Mouse (Mus musculus) C2C12 (cell line): ENCODE data around the gene Dstyk. TPM values are rescaled to one million over a fixed set of nuclear protein-coding genes. Genes with fewer than 3 reads are reported as not detected.

Experiments used
- H3K27me3 ChIP-seq: one replicate; pipeline ENCODE4 v1.6.1; 2011; ENCODE audit not compliant: control insufficient read depth, insufficient read depth, insufficient read length
- H3K36me3 ChIP-seq: one replicate; pipeline ENCODE4 v1.6.1; 2011; ENCODE audit not compliant: control insufficient read depth, insufficient read depth
- H3K4me3 ChIP-seq: one replicate; pipeline ENCODE4 v1.5.1; 2011; ENCODE audit warnings: mild to moderate bottlenecking, control low read depth; ENCODE audit not compliant: poor library complexity, insufficient read depth, severe bottlenecking
- H3K79me2 ChIP-seq: one replicate; pipeline ENCODE4 v1.6.1; 2011; ENCODE audit not compliant: control insufficient read depth, insufficient read depth
- H3K79me3 ChIP-seq: one replicate; pipeline ENCODE4 v1.6.1; 2011; ENCODE audit warnings: low read depth, control low read depth
- H3ac ChIP-seq: one replicate; pipeline ENCODE3; 2011; ENCODE audit warnings: low read depth; ENCODE audit not compliant: control insufficient read depth, insufficient read length
- CEBPB ChIP-seq: IDR thresholded peaks from one replicate; pipeline ENCODE4 v1.6.1; 2011; ENCODE audit warnings: low read depth, mild to moderate bottlenecking, control low read depth, moderate library complexity
- CTCF ChIP-seq: IDR thresholded peaks from one replicate; pipeline ENCODE4 v1.5.1; 2011; ENCODE audit not compliant: control insufficient read depth, insufficient read depth, insufficient read length
- FOSL1 ChIP-seq: IDR thresholded peaks from one replicate; pipeline ENCODE4 v1.8.0; 2011; ENCODE audit warnings: mild to moderate bottlenecking, low read length; ENCODE audit not compliant: poor library complexity, insufficient read depth, severe bottlenecking
- MAX ChIP-seq: IDR thresholded peaks from one replicate; pipeline ENCODE4 v1.6.1; 2011; ENCODE audit warnings: mild to moderate bottlenecking, control low read depth
- MYOD1 ChIP-seq: IDR thresholded peaks from one replicate; pipeline ENCODE4 v1.6.1; 2011; ENCODE audit warnings: low read depth; ENCODE audit not compliant: control insufficient read depth, insufficient read length
- MYOG ChIP-seq: IDR thresholded peaks from one replicate; pipeline ENCODE4 v1.6.1; 2011; ENCODE audit not compliant: control insufficient read depth, insufficient read length; ENCODE audit errors: extremely low read depth
- USF1 ChIP-seq: IDR thresholded peaks from one replicate; pipeline ENCODE4 v1.6.1; 2011; ENCODE audit warnings: low read depth, mild to moderate bottlenecking, control low read depth, moderate library complexity
- polyA plus RNA-seq: library from polyadenylated mRNA; unstranded; fragments of >200 nt; fragmentation: generic; extraction: Trizol; gene quantifications from one replicate; pipeline ENCODE4 v1.2.1, GENCODE M21; 2012; ENCODE audit warnings: missing spikeins

The Dstyk gene
- polyA plus RNA-seq, 1 experiment, result 4.0 TPM

- H3K79me3 ChIP-seq, result peaks cover 7% of the 10 kb centered on the region
- peak overlapping the region; percentile 63 for H3ac ChIP-seq
- TF ChIP-seq MYOG (no peak), CEBPB (no peak), USF1 (no peak), MYOD1 (no peak), CTCF (no peak), MAX (no peak), FOSL1 (no peak)
- peaks cover 21% of the 10 kb centered on the region for H3K79me2 ChIP-seq
- H3K36me3 ChIP-seq, result no peaks in the 10 kb centered on the region
- no peaks in the 10 kb centered on the region for H3K27me3 ChIP-seq
- peak overlapping the region; percentile 53 for H3K4me3 ChIP-seq
These were observed 25.8 kb upstream of the Dstyk start for GRCm38 (mm10) chr1:132391580-132392022.

- TF ChIP-seq FOSL1 (no peak), MYOD1 (no peak), CEBPB (no peak), MYOG (no peak), USF1 (no peak), CTCF (no peak), MAX (no peak)
- peaks cover 21% of the 10 kb centered on the region for H3K79me2 ChIP-seq
- H3K27me3 ChIP-seq, result no peaks in the 10 kb centered on the region
- H3K36me3 ChIP-seq, result no peaks in the 10 kb centered on the region
- no peak overlapping the region for H3ac ChIP-seq
- H3K4me3 ChIP-seq, result no peak overlapping the region
- H3K79me3 ChIP-seq, result peaks cover 5% of the 10 kb centered on the region
These were observed 24.5 kb upstream of the Dstyk start for GRCm38 (mm10) chr1:132392872-132393271.

GRCm38 (mm10) chr1:132396705-132397104, 20.6 kb upstream of the Dstyk start:
- TF ChIP-seq MYOD1 (no peak), CTCF (no peak), USF1 (no peak), CEBPB (no peak), MAX (no peak), FOSL1 (no peak), MYOG (no peak)
- Histone ChIP-seq H3K79me2 (no peaks in the 10 kb centered on the region), H3K79me3 (no peaks in the 10 kb centered on the region), H3K27me3 (no peaks in the 10 kb centered on the region), H3K4me3 (no peak overlapping the region), H3ac (no peak overlapping the region), H3K36me3 (no peaks in the 10 kb centered on the region)

- no peaks in the 10 kb centered on the region for H3K36me3 ChIP-seq
- H3K4me3 ChIP-seq, result no peak overlapping the region
- H3K79me2 ChIP-seq, result no peaks in the 10 kb centered on the region
- no peaks in the 10 kb centered on the region for H3K27me3 ChIP-seq
- H3ac ChIP-seq, result no peak overlapping the region
- no peak for TF ChIP-seq CEBPB
- no peak for TF ChIP-seq MAX
- TF ChIP-seq CTCF, result no peak
- TF ChIP-seq MYOG, result no peak
- TF ChIP-seq USF1, result no peak
- TF ChIP-seq MYOD1, result no peak
- TF ChIP-seq FOSL1, result no peak
- no peaks in the 10 kb centered on the region for H3K79me3 ChIP-seq
These were observed 16.8 kb upstream of the Dstyk start for GRCm38 (mm10) chr1:132400538-132400937.

DNA sequence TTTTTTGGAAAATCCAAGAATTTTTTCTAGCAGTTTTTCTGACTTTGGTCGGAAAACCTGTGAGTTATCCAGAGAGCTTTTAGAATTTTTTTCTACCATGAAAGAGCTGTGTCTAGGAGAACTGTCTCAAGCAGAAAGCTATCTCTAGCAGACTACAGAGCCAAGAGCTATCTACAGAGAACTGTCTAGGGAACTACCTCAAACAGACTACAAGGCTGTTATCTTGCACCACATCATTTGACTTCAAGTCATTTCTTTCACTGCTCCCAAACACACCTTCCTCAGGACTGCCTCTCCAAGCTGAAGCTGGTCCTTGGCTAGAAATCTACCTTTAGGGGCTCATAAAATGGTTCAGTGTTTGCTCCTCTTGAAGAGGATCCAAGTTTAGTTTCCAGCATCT, 15.5 kb upstream of the Dstyk start:
- Histone ChIP-seq H3K27me3 (no peaks in the 10 kb centered on the region), H3K79me3 (no peaks in the 10 kb centered on the region), H3ac (no peak overlapping the region), H3K4me3 (no peak overlapping the region), H3K36me3 (no peaks in the 10 kb centered on the region), H3K79me2 (no peaks in the 10 kb centered on the region)
- TF ChIP-seq USF1 (no peak), FOSL1 (no peak), MYOG (no peak), CEBPB (no peak), MAX (no peak), CTCF (no peak), MYOD1 (no peak)

GRCm38 (mm10) chr1:132410657-132411056, 6.7 kb upstream of the Dstyk start:
- Histone ChIP-seq H3K36me3 (no peaks in the 10 kb centered on the region), H3K79me2 (no peaks in the 10 kb centered on the region), H3K79me3 (no peaks in the 10 kb centered on the region), H3K27me3 (no peaks in the 10 kb centered on the region), H3ac (no peak overlapping the region), H3K4me3 (no peak overlapping the region)
- TF ChIP-seq CTCF, result no peak
- TF ChIP-seq MYOD1, result no peak
- TF ChIP-seq MAX, result no peak
- no peak for TF ChIP-seq FOSL1
- TF ChIP-seq CEBPB, result no peak
- no peak for TF ChIP-seq MYOG
- no peak for TF ChIP-seq USF1
